Mouse (Mus musculus): ENCODE results near the gene Atp6v0b.

Gene Atp6v0b

DNA sequence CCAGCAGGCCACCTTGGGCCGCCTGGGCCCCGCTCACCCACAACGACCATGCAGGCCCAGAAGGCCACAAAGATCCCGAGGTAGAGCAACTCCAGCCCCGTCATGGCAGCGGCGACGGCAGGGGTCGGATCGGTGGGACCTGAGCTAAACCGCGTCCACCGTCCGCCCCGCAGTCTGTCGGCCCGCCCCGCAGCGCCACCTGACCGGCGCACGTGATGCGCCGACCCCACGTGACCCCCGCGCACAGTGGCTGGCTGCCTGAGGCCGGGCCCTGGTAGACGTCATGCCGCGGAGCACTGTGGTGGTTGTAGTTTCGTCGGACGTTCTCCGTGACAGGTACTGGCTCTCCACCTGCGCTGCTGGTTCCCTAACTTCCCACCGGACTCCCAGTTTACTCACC lies at the start of gene Atp6v0b:
Gene Atp6v0b (minus strand): TSS at position 201 of the 400 bp plus-strand sequence.
- DNase-seq (ENCODE audit: low spot score), result peak; percentile 82

DNA sequence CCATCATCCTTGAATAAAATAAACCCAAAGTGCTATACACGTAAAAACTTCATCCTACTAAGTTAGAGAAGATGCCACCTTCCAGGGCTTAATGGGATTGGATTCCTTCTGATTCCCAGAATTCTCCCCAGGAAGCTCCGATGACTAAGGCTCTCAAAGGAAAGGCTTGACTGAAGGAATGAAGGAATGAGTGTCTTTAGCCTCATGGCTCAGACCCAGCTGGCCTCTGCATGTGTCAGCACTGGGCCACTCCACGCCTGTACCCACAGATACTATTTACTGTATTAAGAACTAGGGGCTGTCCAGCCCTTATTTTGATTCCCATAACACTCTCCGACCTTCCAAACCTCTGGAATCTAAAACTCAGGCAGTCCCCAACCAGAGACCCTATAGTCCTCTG lies 46.9 kb upstream of the Atp6v0b start:
- DNase-seq (ENCODE audit: low spot score), result no peak

DNA sequence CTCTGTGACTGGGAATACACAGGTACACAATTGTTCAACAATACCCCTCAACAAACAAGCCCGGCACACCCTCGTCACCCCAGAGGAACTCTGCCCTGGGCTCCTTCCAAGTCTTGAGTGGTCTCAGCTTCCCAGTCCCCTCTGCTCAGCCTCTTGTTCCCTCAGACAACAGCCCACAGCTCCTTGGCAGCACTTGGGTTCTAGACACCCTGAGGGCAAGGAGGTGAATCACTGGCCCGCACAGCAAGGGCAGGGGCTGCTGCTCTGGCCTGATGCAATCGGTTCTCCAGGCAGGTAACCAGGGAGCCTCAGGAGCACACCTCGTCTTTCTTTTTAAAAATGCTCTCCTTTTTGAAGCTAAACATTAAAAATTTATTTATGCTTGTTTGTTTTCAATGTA lies 46.1 kb upstream of the Atp6v0b start:
- DNase-seq (ENCODE audit: low spot score), result no peak

DNA sequence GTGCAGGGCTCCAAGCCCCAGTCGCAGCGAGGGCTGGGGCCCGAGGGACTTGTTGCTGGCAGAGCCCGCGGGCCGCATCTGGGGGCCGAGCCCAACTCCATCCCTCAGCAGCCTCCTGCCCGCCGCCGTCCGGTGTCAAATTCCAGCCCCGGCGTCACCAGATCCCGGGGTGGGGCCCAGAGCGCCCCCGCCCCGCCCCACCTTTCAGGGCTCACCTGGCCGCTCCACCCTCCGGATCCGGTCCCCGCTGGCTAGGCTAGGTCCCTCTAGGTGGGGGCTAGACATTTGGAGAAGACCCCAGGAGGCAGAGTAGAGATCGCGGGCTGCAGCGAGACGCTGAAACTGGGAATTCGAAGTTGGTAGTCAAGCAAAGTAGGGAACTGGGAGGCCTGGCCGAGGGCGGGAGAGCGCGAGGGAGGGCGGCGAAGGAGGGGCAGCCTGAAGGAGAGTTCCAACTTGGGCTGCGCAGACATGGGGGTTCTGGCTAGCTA lies 42.3 kb upstream of the Atp6v0b start, which contains the start of gene Artn:
Gene Artn (minus strand): TSS at position 373 of the 491 bp plus-strand sequence.
- DNase-seq (ENCODE audit: low spot score), result no peak

DNA sequence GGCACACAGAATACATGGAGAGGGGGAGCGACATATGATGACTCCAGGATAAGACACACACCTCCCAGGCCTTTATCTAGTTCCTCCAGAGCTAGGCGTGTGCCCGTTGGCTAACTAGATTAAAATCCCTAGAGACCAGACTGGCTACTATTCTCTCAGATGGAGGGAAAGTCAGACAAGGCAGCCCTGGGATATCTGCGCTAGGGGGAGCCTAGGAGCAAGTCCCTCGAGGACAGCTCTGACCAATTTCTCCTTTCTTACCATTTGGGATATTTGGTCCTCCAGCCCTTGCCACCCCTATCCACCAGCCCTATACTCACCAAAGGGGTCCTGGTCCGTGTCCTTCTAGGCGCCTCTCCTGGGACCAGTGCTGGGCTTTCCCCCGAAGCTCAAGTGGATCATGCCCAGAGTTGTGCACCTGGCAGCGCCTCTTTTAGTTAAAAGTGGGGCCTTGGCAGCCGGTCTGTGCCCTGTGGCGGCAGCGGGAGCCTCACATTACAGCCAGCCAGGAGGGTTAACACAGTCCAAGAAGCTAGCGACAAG lies 41.6 kb upstream of the Atp6v0b start:
- DNase-seq (ENCODE audit: low spot score), result no peak

DNA sequence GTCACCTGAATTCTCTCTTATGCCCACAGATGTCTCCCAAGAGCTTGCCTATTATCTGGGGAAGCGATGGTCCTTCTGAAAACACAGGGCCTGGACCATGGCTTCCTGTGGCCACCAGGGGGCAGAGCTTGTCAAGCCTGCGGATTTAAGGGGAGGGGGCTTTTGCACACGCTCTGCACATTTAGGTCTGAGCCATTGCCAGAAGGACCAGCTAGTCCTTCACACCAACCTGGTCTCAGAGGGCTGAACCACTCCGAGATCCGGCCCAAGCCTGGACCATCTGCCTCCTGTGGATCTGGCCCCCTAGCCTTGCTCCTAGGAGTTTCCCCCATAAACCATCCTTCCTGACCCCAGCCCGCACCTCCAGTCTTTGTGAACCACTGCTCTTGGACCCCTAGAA lies 41.1 kb upstream of the Atp6v0b start:
- DNase-seq (ENCODE audit: low spot score), result no peak

DNA sequence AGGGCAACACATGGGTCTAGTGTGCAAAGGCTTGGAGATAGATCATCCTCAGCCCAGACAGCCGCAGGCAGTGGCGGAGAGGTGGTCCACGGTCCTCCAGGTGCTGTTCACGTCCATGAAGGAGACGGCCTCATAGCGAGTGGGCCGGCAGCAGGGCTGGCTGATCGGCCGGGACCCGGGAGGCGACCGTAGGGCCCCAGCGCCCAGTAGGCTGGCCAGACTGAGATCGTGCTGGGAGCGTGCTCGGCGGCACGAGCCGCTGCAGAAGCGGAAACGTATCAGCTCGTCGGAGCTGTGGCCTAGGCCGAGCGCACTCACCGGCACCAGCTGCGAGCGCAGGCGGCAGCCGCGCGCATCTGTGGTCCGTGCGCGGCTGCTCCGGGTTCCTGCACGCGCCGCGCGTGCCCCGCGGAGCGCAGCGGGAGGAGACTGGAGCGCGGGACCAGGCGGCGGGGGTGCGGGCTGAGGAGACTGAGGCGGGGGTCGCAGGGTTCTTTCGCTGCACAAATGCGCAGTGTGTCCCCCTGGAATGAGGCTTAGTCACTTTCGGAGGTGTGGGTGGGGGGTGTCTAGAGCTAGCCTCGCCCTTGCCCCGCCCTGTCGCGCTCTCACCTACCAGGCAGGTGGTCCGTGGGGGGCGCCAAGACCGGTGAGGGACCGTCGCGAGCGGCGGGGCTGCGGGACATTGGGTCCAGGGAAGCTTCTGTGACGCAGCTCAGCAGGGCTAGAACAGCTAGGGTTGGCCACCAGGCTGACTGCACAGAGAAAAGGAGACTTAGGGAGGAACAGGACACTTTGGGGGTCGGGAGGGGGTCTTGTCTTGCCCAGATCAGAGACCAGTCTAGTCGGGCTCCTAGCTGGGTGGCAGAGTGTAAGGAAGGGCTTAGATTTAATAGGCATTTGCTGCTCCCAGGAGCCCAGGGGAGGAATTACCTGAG lies 39.7 kb upstream of the Atp6v0b start:
- DNase-seq (ENCODE audit: low spot score), result no peak

DNA sequence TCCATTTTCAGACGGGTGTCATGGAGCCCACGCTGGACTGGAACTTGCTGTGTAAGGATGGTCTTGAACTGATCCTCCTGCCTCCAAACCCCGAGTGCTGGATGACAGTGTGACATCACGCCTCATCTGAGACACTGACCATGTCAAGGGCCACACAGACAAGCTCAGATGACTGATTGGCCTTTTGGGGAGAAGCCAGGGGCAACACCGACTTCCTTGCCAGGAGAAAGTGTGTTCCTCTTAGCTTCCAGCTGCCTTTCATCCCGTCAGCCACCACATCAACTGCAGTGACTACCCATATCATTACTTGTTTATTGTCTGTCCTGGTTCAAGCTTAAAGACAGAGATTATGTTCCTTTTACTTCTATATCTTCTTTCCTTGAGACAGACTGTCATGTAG lies 37.8 kb upstream of the Atp6v0b start:
- no peak for DNase-seq (ENCODE audit: low spot score)

DNA sequence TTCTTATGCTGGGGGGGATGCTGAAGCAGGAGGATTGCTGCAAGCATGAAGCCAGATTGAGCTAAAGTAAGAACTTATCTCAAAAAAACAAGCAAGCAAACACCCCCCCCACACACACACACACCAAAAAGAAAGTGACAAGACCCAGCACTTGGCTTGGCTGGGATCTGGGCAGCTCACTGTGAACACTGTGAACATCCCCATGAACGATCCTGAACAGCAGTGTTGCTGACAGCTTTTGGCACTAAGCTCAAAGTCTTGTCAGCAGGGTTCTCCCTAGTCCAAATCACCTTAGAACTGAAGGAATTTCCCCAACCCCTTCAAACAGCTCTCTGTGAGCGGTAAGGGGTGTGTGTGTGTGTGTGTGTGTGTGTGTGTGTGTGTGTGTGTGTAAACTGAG lies 36.3 kb upstream of the Atp6v0b start:
- DNase-seq (ENCODE audit: low spot score), result no peak

DNA sequence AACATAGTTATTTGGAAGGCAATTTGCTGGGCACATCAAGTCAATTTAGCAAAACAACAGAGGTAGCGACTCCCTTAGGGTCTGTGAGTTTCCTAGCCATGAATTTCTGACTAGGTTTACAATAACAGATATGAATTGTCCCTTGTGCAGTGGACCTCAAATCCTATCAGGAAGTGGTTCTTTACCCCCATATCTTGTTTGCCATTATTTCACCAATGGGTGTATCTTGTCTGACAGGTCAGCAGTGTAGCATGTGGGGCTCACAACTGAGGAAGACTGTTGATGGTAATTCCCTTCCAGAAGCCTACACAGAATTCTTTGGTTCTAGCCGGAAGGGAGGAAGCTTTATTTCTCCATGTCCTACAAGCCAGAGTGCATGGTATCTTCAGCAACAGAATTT lies 34.2 kb upstream of the Atp6v0b start:
- DNase-seq (ENCODE audit: low spot score), result no peak

DNA sequence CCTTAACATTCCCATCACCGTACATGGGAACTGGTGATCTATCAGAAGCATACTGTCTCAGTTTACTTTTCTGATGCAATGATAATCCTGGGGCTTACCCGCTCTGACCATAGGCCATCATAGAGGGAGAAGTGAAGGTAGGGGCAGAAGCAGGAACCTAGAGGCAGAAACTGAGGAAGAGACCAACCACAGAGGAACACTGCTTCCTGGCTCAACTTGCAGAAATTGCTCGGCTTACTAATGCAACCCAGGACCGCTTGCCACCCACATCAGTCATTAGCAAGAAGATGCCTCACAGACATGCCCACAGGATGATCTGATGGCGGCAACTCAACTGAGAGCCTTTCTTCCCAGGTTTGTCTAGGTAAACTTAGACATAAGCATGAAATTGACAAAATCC lies 31.6 kb upstream of the Atp6v0b start:
- no peak for DNase-seq (ENCODE audit: low spot score)

DNA sequence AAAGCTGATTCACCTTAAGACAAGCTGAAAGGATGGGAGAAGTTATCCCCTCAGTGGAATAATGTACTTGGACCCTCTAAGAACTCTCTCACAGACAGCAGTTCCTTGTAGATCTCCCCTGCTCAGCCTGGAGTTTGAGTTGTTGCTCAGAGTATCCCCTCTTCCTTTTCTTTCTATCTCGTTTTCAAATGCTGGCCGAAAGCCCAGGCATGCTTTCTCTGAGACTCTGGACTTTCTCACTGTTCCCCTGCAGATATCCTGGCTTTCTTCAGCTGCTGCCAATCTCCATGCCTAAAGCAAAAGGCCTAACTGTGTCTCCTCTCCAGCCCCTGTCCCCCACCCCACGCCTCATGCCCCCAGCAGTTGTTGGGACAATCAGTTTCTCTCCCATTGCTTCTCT lies 31.1 kb upstream of the Atp6v0b start:
- no peak for DNase-seq (ENCODE audit: low spot score)

DNA sequence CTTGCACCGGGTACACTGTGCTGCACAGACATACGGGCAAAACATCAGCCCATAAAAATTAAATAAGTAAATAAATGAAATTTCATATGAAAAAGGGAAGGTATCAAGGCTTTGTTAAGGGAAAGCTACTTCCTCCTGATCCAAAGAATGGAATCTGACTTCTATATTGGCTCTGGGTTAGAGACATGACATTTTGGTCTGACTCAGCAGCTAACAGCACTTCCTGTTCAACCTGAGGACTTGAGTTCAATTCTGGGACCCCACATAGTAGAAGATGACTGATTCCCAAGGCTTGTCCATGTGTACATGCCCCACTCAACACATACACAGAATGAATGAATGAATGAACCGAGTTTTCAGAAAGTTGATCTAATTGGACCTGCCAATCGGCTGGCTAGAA lies 30.7 kb upstream of the Atp6v0b start:
- DNase-seq (ENCODE audit: low spot score), result no peak

DNA sequence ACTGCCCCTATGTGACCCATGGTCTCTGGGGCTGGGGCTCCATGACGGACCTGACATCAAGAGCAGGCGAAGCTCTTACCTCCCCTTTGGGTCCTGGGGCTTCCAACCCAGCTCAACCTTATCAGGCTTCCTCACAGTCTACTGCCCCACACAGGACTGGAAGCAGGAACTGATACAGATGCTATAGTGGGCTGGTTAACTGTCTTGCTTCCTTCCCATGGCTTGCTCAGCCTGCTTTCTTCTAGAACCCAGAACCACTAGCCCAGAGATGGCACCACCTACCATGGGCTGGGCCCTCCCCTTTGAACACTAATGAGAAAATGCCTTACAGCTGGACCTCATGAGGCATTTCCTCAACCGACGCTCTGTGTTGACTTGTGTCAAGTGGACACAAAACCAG lies 30.3 kb upstream of the Atp6v0b start:
- DNase-seq (ENCODE audit: low spot score), result no peak

DNA sequence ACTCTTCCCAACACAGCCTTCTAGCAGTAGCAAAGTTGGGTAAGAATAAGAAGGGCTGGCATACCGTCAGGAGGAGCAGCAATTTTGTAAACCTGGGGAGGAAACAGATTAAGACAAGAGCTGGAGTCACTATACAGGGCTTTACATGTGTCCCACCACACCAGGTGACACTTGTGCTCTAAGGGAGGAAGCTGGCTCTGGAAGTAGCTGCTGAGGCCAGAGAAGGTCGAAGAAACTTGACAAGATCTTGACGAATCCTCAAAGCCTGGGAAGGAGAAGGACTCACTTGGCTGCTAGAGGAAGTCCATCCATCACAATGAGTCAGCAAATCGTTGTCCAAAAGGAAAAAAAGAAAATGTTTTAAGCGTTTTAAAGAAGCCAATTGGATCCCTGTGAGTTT lies 29.3 kb upstream of the Atp6v0b start:
- no peak for DNase-seq (ENCODE audit: low spot score)

DNA sequence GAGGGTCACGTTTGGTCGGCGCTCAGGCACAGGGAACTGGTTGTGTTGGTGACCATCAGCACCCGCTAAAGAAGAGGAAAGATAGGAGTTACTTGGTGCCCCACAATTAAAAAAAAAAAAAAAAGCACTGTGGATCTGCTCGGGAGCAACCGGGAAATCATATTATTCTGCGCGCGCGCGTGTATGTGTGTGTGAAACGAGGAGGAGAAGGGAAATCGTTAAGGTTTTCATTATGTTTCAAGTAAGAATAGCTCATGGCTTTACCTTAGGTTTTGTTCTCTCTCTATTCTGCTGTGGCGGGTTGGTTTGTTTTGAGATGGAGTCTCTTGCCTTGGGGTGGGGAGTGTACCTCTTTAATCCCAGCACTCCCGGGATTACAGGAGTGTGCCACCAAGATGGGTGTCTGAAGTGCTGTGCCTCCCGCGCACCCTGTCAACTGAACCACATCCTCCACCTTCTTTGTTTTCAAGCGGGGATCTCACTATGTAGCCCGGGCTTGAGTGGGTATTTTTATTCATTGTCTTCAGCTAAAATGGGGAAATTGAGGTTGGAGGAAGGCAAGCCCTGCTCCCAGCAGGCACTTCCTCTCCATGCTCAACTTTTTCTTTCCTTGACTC lies 28.5 kb upstream of the Atp6v0b start:
- no peak for DNase-seq (ENCODE audit: low spot score)

DNA sequence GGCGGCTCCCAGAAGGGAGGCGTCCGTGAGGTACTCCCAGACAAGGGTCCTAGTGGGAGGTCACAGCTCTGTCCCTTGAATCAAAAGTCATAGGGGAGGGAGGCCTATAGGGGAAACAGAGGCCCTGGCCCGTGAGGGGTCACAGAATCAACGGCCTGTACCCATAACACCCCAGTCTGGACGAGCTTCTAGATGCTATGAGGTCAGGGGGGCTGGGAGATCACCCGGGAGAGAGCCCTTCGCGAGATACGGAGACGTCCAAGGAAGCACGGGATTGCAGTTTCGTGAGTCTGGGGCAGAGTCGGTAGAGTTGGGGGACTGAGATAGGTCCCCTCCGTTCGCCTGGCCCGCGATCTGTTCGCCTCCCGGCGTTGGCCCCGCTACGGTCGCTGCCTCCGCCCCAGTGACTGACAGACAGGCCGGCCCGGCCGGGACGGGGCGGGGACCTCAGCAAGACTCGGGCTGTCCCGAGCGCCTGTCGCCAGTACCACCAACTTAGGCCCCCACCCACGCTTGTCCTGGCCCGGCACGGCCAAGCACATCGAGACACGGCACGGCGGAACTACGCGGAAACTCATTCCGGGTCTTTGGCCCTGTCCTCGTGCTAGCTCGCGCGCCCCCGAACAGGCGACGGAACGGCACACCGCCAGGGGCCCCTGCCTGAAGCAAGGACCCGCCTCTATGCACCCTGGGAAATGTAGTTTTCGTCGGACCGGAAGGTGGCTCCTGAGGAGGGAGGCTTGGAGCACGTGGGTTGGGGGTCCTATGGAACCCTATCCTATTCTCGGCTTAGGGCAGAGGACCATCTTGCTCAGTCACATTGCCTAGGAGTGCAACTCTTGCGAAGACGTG lies 27.7 kb upstream of the Atp6v0b start, which contains the start of gene Ipo13:
Gene Ipo13 (minus strand): TSS at position 409 of the 852 bp plus-strand sequence.
- DNase-seq (ENCODE audit: low spot score), result peak; percentile 68

DNA sequence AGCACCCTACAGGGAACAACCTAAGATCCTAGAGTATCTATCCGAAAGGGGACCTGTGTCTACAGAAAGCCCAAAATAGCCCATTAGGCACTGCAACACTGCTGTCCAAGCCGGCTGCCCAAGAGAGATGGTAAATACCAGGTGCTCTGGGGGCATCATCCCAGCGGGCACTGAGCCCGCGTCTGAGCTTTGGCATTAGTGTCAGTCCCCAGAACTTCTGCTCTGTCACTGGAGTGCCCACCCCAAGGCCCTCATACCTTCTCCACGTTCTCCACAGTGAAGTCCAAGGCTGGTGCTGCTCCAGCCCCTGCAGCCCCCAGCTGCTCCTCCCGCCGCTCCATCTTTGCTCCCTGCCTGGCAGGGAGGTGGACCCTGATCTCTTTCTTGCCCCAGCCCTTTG lies 26.9 kb upstream of the Atp6v0b start:
- no peak for DNase-seq (ENCODE audit: low spot score)

DNA sequence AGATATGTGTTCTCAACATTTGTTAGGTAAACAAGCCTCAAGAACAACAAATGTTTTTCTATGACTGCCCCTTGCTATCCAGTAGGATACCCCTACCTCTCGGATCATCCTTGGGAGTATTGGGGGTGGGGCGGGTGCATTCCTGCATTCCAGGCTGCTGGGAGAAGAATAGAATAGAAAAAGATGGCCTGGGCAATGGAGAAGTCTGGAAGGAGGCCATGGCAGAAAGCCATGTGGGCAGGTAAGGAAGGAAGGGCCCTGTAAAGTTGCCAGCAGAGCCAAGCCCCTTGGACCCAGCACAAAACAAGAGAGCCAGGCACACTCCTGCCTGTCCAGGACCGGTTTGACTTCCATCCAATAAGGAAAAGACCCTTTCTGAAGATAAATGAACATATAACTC lies 26.3 kb upstream of the Atp6v0b start:
- DNase-seq (ENCODE audit: low spot score), result no peak

DNA sequence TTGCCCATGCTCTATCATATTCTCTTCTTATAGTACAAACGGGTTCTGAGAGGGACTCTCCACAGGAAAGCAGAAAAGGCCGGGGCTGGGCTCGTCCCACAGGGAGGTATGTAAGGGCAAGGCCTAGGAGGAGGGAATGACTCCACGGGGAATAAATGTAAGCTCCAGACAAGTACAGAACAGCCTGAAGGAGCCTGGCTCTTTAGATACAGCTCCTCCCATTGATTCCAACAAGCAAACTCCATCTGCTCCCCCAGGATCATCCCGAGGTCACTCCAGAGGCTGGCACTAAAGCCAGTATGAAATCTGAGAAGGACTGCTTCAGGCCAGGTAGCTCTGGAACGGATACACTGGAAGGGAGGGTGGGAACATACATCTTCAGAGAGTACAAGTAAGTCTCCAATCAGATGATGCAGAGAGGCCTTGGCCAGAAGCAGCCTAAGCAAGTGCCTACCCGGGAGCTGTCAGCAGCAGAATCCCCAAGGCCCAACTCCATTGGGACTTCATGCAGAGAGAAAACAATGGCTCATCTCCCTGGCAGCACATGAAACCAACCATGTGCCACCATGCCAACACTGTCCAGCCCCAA lies 25.6 kb upstream of the Atp6v0b start:
- DNase-seq (ENCODE audit: low spot score), result no peak

DNA sequence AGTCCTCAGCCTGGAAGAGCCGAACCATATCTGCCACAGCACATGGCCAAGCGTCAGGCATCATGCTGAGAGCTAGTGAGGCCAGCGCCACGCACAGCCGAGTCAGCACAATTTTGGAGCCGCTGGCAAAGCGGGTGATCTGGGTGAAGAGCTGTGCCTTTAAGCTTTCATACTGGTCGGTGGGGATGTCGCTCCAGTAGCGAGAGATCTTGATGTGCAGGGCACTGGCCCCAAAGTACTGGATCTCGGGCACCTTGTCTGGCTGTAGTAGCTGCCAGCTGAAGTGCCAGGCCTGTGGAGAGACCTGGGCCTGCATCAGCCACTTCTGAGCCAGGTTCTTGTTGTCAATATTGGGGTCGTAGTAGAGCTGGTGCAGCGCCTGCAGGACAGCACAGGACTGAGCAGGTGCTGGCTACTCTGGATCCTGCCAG lies 25.0 kb upstream of the Atp6v0b start:
- DNase-seq (ENCODE audit: low spot score), result no peak

Data from urinary bladder, postnatal 10 days (tissue).